Mouse (Mus musculus) CH12.LX (cell line): Measurements from ENCODE around the gene Cdk15. TPM values are rescaled to one million over a fixed set of nuclear protein-coding genes. Genes with fewer than 3 reads are reported as not detected.

ENCODE experiments used
- DNase-seq: peaks from one replicate; pipeline ENCODE4 v3.0.0-alpha.2; 2013; ENCODE audit errors: extremely low read depth
- H3K27ac ChIP-seq: 2 replicates; pipeline ENCODE4 v1.5.1; 2012; ENCODE audit warnings: low read depth, mild to moderate bottlenecking, control low read depth, moderate library complexity; ENCODE audit not compliant: insufficient read depth
- H3K27me3 ChIP-seq: replicated peaks from 2 replicates; pipeline ENCODE3; 2012; ENCODE audit warnings: inconsistent platforms
- H3K36me3 ChIP-seq, 2 experiments: replicated peaks in 1 of 2; 2 replicates each; pipeline versions ENCODE3 to v1.6.1; 2012; ENCODE audit warnings: inconsistent platforms in 1 of 2, low read length in 1 of 2, mild to moderate bottlenecking in 1 of 2, mixed read lengths in 1 of 2, moderate library complexity in 1 of 2; ENCODE audit not compliant: control insufficient read depth in 1 of 2, insufficient read depth in 1 of 2
- H3K4me1 ChIP-seq, 2 experiments: 2 replicates each; pipeline ENCODE4 v1.6.1; 2012; ENCODE audit warnings: inconsistent platforms in 1 of 2, moderate library complexity in 1 of 2; ENCODE audit not compliant: insufficient read depth in 2 of 2, control insufficient read depth in 1 of 2
- H3K4me2 ChIP-seq: 2 replicates; pipeline ENCODE4 v1.6.1; 2012; ENCODE audit warnings: low read depth, mild to moderate bottlenecking, control low read depth; ENCODE audit not compliant: poor library complexity, insufficient read depth, severe bottlenecking
- H3K4me3 ChIP-seq, 3 experiments: fragments of 150-350 bp in 1 of 3; sonication (generic) in 1 of 3; replicated peaks in 1 of 3; 2 replicates each; pipeline versions ENCODE3 to v1.5.1; 2011 to 2012; ENCODE audit warnings: low read depth in 2 of 3, low read length in 2 of 3, mild to moderate bottlenecking in 2 of 3, moderate library complexity in 2 of 3, control low read depth in 1 of 3, improper control_type of control experiment in 1 of 3, inconsistent platforms in 1 of 3, mixed read lengths in 1 of 3; ENCODE audit not compliant: poor library complexity in 1 of 3
- H3K79me2 ChIP-seq: replicated peaks from 2 replicates; pipeline ENCODE4 v1.6.1; 2012; ENCODE audit warnings: mild to moderate bottlenecking, moderate library complexity; ENCODE audit not compliant: control insufficient read depth, poor library complexity, insufficient read depth, severe bottlenecking; ENCODE audit errors: extremely low read depth
- H3K9ac ChIP-seq: 2 replicates; pipeline ENCODE4 v1.6.1; 2012; ENCODE audit warnings: low read depth, mild to moderate bottlenecking, control low read depth, moderate library complexity; ENCODE audit not compliant: insufficient read depth
- H3K9me3 ChIP-seq: replicated peaks from 2 replicates; pipeline ENCODE3; 2012; ENCODE audit warnings: low read length, inconsistent platforms, mixed read lengths
- CHD1 ChIP-seq: IDR thresholded peaks from 2 replicates; pipeline ENCODE4 v1.6.1; 2012; ENCODE audit warnings: low read depth, low read length, improper control_type of control experiment, inconsistent platforms
- E2F4 ChIP-seq: IDR thresholded peaks from 2 replicates; pipeline ENCODE4 v1.6.1; 2011; ENCODE audit warnings: low read depth, low read length, improper control_type of control experiment; ENCODE audit not compliant: insufficient replicate concordance
- ELF1 ChIP-seq: IDR thresholded peaks from 2 replicates; pipeline ENCODE4 v1.6.1; 2014; ENCODE audit warnings: low read depth, mild to moderate bottlenecking, inconsistent platforms, low read length, improper control_type of control experiment
- EP300 ChIP-seq: IDR thresholded peaks from 2 replicates; pipeline ENCODE4 v1.6.1; 2011; ENCODE audit warnings: low read length, improper control_type of control experiment
- ETS1 ChIP-seq: conservative IDR thresholded peaks from 2 replicates; pipeline ENCODE4 v1.6.1; 2012; ENCODE audit warnings: low read depth, mild to moderate bottlenecking, inconsistent platforms, low read length, improper control_type of control experiment, moderate library complexity
- HCFC1 ChIP-seq: IDR thresholded peaks from 2 replicates; pipeline ENCODE4 v1.6.1; 2012; ENCODE audit warnings: low read depth, mild to moderate bottlenecking, inconsistent platforms, low read length, improper control_type of control experiment
- IRF4 ChIP-seq: IDR thresholded peaks from 2 replicates; pipeline ENCODE4 v1.6.1; 2014; ENCODE audit warnings: low read depth, mild to moderate bottlenecking, inconsistent platforms, low read length, improper control_type of control experiment
- JUN ChIP-seq: IDR thresholded peaks from 2 replicates; pipeline ENCODE4 v1.6.1; 2011; ENCODE audit warnings: low read depth, mild to moderate bottlenecking, low read length, improper control_type of control experiment, moderate library complexity; ENCODE audit not compliant: insufficient read depth
- KAT2A ChIP-seq: IDR thresholded peaks from 2 replicates; pipeline ENCODE4 v1.6.1; 2012; ENCODE audit warnings: low read length, improper control_type of control experiment, inconsistent platforms; ENCODE audit not compliant: insufficient replicate concordance
- MAFK ChIP-seq: IDR thresholded peaks from 2 replicates; pipeline ENCODE4 v1.6.1; 2011; ENCODE audit warnings: low read length, improper control_type of control experiment; ENCODE audit not compliant: insufficient replicate concordance
- MAZ ChIP-seq: IDR thresholded peaks from 2 replicates; pipeline ENCODE4 v1.6.1; 2012; ENCODE audit warnings: low read depth, mild to moderate bottlenecking, inconsistent platforms, low read length, improper control_type of control experiment, moderate library complexity
- MYC ChIP-seq: IDR thresholded peaks from 2 replicates; pipeline ENCODE4 v1.6.1; 2011; ENCODE audit warnings: low read depth, mild to moderate bottlenecking, improper control_type of control experiment, low read length
- NELFE ChIP-seq: IDR thresholded peaks from 2 replicates; pipeline ENCODE4 v1.6.1; 2011; ENCODE audit warnings: low read depth, low read length, improper control_type of control experiment
- NRF1 ChIP-seq: IDR thresholded peaks from 2 replicates; pipeline ENCODE4 v1.6.1; 2014; ENCODE audit warnings: low read depth, mild to moderate bottlenecking, inconsistent platforms, low read length, improper control_type of control experiment, moderate library complexity
- PAX5 ChIP-seq: IDR thresholded peaks from 2 replicates; pipeline ENCODE4 v1.6.1; 2012; ENCODE audit warnings: low read length, inconsistent platforms, mixed read lengths
- POLR2A ChIP-seq: IDR thresholded peaks from 2 replicates; pipeline ENCODE4 v1.6.1; 2011; ENCODE audit warnings: low read depth, mild to moderate bottlenecking, improper control_type of control experiment, low read length
- POLR2AphosphoS2 ChIP-seq: IDR thresholded peaks from 2 replicates; pipeline ENCODE4 v1.6.1; 2011; ENCODE audit warnings: low read depth, low read length, improper control_type of control experiment
- RAD21 ChIP-seq: IDR thresholded peaks from 2 replicates; pipeline ENCODE4 v1.6.1; 2011; ENCODE audit warnings: low read depth, mild to moderate bottlenecking, low read length, improper control_type of control experiment, moderate library complexity
- SIN3A ChIP-seq: IDR thresholded peaks from 2 replicates; pipeline ENCODE4 v1.6.1; 2012; ENCODE audit warnings: low read length, improper control_type of control experiment, inconsistent platforms
- TBP ChIP-seq: conservative IDR thresholded peaks from 2 replicates; pipeline ENCODE4 v1.6.1; 2011; ENCODE audit warnings: low read depth, low read length, improper control_type of control experiment
- TCF12 ChIP-seq: IDR thresholded peaks from 2 replicates; pipeline ENCODE4 v1.6.1; 2014; ENCODE audit warnings: low read depth, mild to moderate bottlenecking, inconsistent platforms, low read length, improper control_type of control experiment
- UBTF ChIP-seq: IDR thresholded peaks from 2 replicates; pipeline ENCODE4 v1.6.1; 2012; ENCODE audit warnings: low read depth, mild to moderate bottlenecking, inconsistent platforms, low read length, improper control_type of control experiment, moderate library complexity
- USF1 ChIP-seq: IDR thresholded peaks from 2 replicates; pipeline ENCODE4 v1.6.1; 2014; ENCODE audit warnings: low read depth, mild to moderate bottlenecking, inconsistent platforms, low read length, improper control_type of control experiment
- ZKSCAN1 ChIP-seq: IDR thresholded peaks from 2 replicates; pipeline ENCODE4 v1.6.1; 2012; ENCODE audit warnings: low read depth, inconsistent platforms, low read length, improper control_type of control experiment, borderline replicate concordance
- ZNF384 ChIP-seq: IDR thresholded peaks from 2 replicates; pipeline ENCODE4 v1.6.1; 2012; ENCODE audit warnings: low read depth, low read length, improper control_type of control experiment, inconsistent platforms
- dilution Hi-C: fragments of 300-500 bp; cut with MboI; formaldehyde crosslinking; loops from 2 replicates; pipeline ENCODE4 v1.14.3; 2020; ENCODE audit warnings: low sequenced_read_pairs; ENCODE audit not compliant: extremely low pct_unique_long_range_greater_than_20kb, extremely low pct_ligation_motif_present
- in situ Hi-C: fragments of 300-500 bp; cut with MboI; formaldehyde crosslinking; loops from 3 replicates; pipeline ENCODE4 v1.14.3; 2019; ENCODE audit warnings: low sequenced_read_pairs, low pct_ligation_motif_present, low pct_unique_long_range_greater_than_20kb, mixed read lengths
- polyA plus RNA-seq: library from polyadenylated mRNA; unstranded; fragments of >175 nt; gene quantifications from 2 replicates; pipeline ENCODE4 v1.2.1, GENCODE M21; 2012; ENCODE audit warnings: low read depth; ENCODE audit not compliant: insufficient read length
- total RNA-seq, 2 experiments: library from RNA; depleted of rRNA; stranded (reverse); fragments of 300-350 nt in 1 of 2; fragments of >200 nt in 1 of 2; gene quantifications; 2 replicates each; pipeline ENCODE4 v1.2.3; 2012 to 2014

Cdk15 gene
- total and polyA plus RNA-seq, 3 experiments: 0.13 TPM; not detected in 2

DNA sequence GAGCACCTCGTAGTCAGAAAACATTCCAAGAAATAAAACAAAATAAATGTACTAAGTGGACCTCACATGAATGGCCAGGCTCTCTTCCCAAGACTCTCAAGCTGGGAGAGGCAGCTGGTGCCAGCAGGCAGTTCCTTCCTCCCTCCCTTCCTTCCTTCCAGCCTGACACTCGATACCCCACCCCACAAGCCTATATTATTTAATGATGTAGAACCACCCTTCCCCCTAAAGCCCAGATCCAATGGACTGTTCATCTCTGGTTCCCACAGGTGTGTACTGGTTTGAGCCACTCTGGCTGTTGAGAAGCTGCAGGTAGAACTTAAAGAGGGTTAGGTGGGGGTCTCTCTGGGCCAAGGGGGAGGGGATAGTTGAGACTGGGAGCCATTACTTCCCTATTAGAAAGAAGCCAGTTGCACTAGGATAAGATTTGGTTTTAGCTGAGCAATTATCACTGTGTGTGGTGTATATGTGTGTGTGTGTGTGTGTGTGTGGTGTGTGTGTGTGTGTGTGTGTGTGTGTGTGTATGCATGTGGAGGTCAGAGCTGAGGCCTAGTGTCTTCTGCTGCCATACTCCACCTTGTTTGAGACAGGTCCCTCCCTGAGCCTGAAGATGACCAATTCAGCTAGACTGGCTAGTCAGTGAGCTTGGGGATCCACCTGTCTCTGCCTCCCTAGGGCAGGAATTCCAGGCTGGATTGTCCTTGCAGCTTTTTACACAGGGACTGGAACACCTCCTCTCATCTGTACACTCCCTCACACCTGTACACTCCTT lies 143.0 kb downstream of the Cdk15 start:
- dilution Hi-C loops (no loop called here), in situ Hi-C loops (no loop called here)
- Histone ChIP-seq H3K79me2 (no peaks in the 10 kb centered on the region), H3K4me2 (no peak overlapping the region)
- no peak for TF ChIP-seq CHD1
- no peak for TF ChIP-seq KAT2A
- TF ChIP-seq SIN3A: no peak
- TF ChIP-seq ZKSCAN1: no peak
- no peak for TF ChIP-seq USF1
- no peak for TF ChIP-seq ZNF384
- no peak for TF ChIP-seq RAD21
- no peak for TF ChIP-seq HCFC1
- no peak for TF ChIP-seq IRF4
- no peak for TF ChIP-seq POLR2A
- TF ChIP-seq TCF12: no peak
- TF ChIP-seq UBTF: no peak
- no peak for TF ChIP-seq NRF1
- no peak for TF ChIP-seq EP300
- TF ChIP-seq NELFE: no peak
- TF ChIP-seq ELF1: no peak
- TF ChIP-seq E2F4: no peak
- TF ChIP-seq MYC: no peak
- no peak for TF ChIP-seq ETS1
- TF ChIP-seq TBP: no peak
- TF ChIP-seq, all 38 proteins: peak for 0
- Histone ChIP-seq H3K4me3 (no peak overlapping the region), H3K9me3 (no peaks in the 10 kb centered on the region), H3K4me1 (peaks cover under 1 to 5% of the 10 kb centered on the region in 2 experiments; a peak in 3 of 4 replicates), H3K27me3 (no peaks in the 10 kb centered on the region), H3K36me3 (no peaks in the 10 kb centered on the region), H3K27ac (no peak overlapping the region), H3K9ac (no peak overlapping the region)
- DNase-seq: no peak

DNA sequence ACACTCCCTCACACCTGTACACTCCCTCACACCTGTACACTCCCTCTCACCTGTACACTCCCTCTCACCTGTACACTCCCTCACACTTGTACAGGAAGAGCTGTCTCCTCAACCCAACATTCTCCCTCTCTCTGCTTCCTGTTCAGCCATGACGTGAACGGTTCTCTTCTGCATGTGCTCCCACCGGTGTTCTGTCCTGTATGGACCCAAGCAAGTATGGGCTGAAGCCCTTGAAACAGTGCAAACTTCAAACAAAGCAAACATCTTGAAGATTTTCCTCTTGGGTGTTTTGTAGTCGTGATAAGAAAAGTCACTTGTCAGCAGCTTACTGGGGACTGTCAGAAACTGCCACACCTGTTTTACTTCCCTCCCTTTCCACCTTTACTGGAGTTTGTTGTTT lies 144.5 kb downstream of the Cdk15 start:
- no peak for DNase-seq
- H3K9ac ChIP-seq: no peak overlapping the region
- dilution Hi-C loops: no loop called here

More for the DNA sequence above, 144.5 kb downstream of the Cdk15 start:
- in situ Hi-C loops: no loop called here
- H3K4me1 ChIP-seq: no peaks in the 10 kb centered on the region
- H3K4me2 ChIP-seq: no peak overlapping the region
- no peak overlapping the region for H3K27ac ChIP-seq
- H3K9me3 ChIP-seq: no peaks in the 10 kb centered on the region
- H3K79me2 ChIP-seq: no peaks in the 10 kb centered on the region
- H3K4me3 ChIP-seq: no peak overlapping the region
- TF ChIP-seq TCF12 (no peak), PAX5 (no peak), EP300 (no peak), POLR2A (no peak), RAD21 (no peak), UBTF (no peak), ELF1 (no peak), KAT2A (no peak), POLR2AphosphoS2 (no peak), MAZ (no peak), MAFK (no peak), IRF4 (no peak), JUN (no peak), E2F4 (no peak), ZKSCAN1 (no peak)
- H3K36me3 ChIP-seq: no peaks in the 10 kb centered on the region
- no peaks in the 10 kb centered on the region for H3K27me3 ChIP-seq
